Mouse (Mus musculus) cortical plate, adult 2 months (tissue): ENCODE results near the gene Mex3d.

Experiments
- CTCF ChIP-seq: fragments of 200-500 bp; IDR thresholded peaks from 2 replicates; pipeline ENCODE4 v1.5.1; 2011; ENCODE audit warnings: mild to moderate bottlenecking, control low read depth, low read length; ENCODE audit not compliant: insufficient read depth; ENCODE audit errors: extremely low read depth
- POLR2A ChIP-seq: fragments of 200-500 bp; IDR thresholded peaks from 2 replicates; pipeline ENCODE4 v1.6.1; 2011; ENCODE audit warnings: mild to moderate bottlenecking, low read length, control low read depth; ENCODE audit not compliant: insufficient read depth; ENCODE audit errors: extremely low read depth

- TF ChIP-seq CTCF, result no peak
- TF ChIP-seq POLR2A, result no peak
These were observed 1.4 kb downstream of the Mex3d start for GRCm38 (mm10) chr10:80385811-80386734.
